Mouse (Mus musculus) heart, adult 2 months (tissue): ENCODE measurements around the gene Pign. TPM values are rescaled to one million over a fixed set of nuclear protein-coding genes. Genes with fewer than 3 reads are reported as not detected.

Experiments used
- DNase-seq, 2 experiments: peaks; one replicate each; pipeline ENCODE4 v3.0.0; 2021
- H3K27ac ChIP-seq: fragments of 200-600 bp; 2 replicates; pipeline ENCODE4 v1.8.1; 2022
- H3K27me3 ChIP-seq: fragments of 200-500 bp; 2 replicates; pipeline ENCODE4 v1.6.1; 2012; ENCODE audit warnings: mild to moderate bottlenecking, low read length, inconsistent platforms, mixed read lengths; ENCODE audit not compliant: control insufficient read depth, insufficient read depth
- H3K36me3 ChIP-seq: fragments of 200-500 bp; 2 replicates; pipeline ENCODE4 v1.6.1; 2012; ENCODE audit warnings: low read length, inconsistent platforms; ENCODE audit not compliant: control insufficient read depth, insufficient read depth
- H3K4me1 ChIP-seq: fragments of 200-500 bp; 2 replicates; pipeline ENCODE4 v1.6.1; 2011; ENCODE audit warnings: low read length; ENCODE audit not compliant: control insufficient read depth, insufficient read depth
- H3K4me3 ChIP-seq: fragments of 200-600 bp; 2 replicates; pipeline ENCODE4 v1.8.1; 2022
- H3K79me2 ChIP-seq: fragments of 200-500 bp; replicated peaks from 2 replicates; pipeline ENCODE4 v1.6.1; 2012; ENCODE audit warnings: mild to moderate bottlenecking, inconsistent platforms, low read length, moderate library complexity, mixed read lengths; ENCODE audit not compliant: control insufficient read depth, insufficient read depth
- H3K9ac ChIP-seq: fragments of 200-500 bp; 2 replicates; pipeline ENCODE4 v1.6.1; 2012; ENCODE audit warnings: low read depth, mild to moderate bottlenecking, control low read depth, inconsistent platforms, low read length, mixed read lengths
- CTCF ChIP-seq: fragments of 200-600 bp; IDR thresholded peaks from 2 replicates; pipeline ENCODE4 v1.8.1; 2022; ENCODE audit warnings: antibody characterized with exemption, mild to moderate bottlenecking, moderate library complexity
- EP300 ChIP-seq: fragments of 200-500 bp; IDR thresholded peaks from 2 replicates; pipeline ENCODE4 v1.6.1; 2011; ENCODE audit warnings: low read depth, low read length, control low read depth; ENCODE audit not compliant: insufficient read depth
- POLR2A ChIP-seq: fragments of 200-500 bp; IDR thresholded peaks from 2 replicates; pipeline ENCODE4 v1.6.1; 2011; ENCODE audit warnings: mild to moderate bottlenecking, low read depth, low read length, control low read depth; ENCODE audit not compliant: insufficient read depth
- WGBS: fragments of 180-500 bp; shearing (Covaris S2); methylation state at CpG from one replicate; pipeline ENCODE4 v1.1.7; 2018; 5-methylcytosine and 5-hydroxymethylcytosine counted together
- intact Hi-C: fragments of 180-260 bp; cut with DNase I; formaldehyde crosslinking; loops from one replicate; pipeline ENCODE4 v1.15.1; 2025
- polyA plus RNA-seq: library from polyadenylated mRNA; depleted of rRNA; stranded (reverse); fragments of >200 nt; gene quantifications from 2 replicates; pipeline ENCODE4 v1.2.3, GENCODE M21; 2012
- total RNA-seq, 2 experiments: library from RNA; stranded (reverse); gene quantifications; 2 replicates each; pipeline ENCODE4 v1.2.3; 2021

Gene Pign
- total and polyA plus RNA-seq, 3 experiments, result 12.5 to 18.9 (median 13.4) TPM

GRCm38 (mm10) chr1:105523768-105524167 is 139.7 kb downstream of the Pign start:
- Histone ChIP-seq H3K9ac (no peak overlapping the region), H3K79me2 (no peaks in the 10 kb centered on the region), H3K4me3 (no peak overlapping the region), H3K36me3 (no peaks in the 10 kb centered on the region; the same call in 1 of the 2 replicates), H3K4me1 (no peaks in the 10 kb centered on the region), H3K27me3 (no peaks in the 10 kb centered on the region), H3K27ac (no peak overlapping the region)
- WGBS, result 59% methylated on average over 2 of the region's 2 CpGs
- intact Hi-C loops, result no loop called here
- no peak for DNase-seq
- TF ChIP-seq POLR2A, result no peak
- TF ChIP-seq CTCF, result no peak
- TF ChIP-seq EP300, result no peak

GRCm38 (mm10) chr1:105522321-105522720 is 141.2 kb downstream of the Pign start:
- Histone ChIP-seq H3K4me1 (no peaks in the 10 kb centered on the region), H3K27me3 (no peaks in the 10 kb centered on the region), H3K9ac (no peak overlapping the region), H3K27ac (no peak overlapping the region), H3K36me3 (no peaks in the 10 kb centered on the region; the same call in 1 of the 2 replicates), H3K79me2 (no peaks in the 10 kb centered on the region), H3K4me3 (no peak overlapping the region)
- intact Hi-C loops, result no loop called here
- TF ChIP-seq POLR2A, result no peak
- TF ChIP-seq EP300, result no peak
- TF ChIP-seq CTCF, result no peak
- DNase-seq, result no peak
- 69% methylated on average over 2 of the region's 2 CpGs for WGBS

GRCm38 (mm10) chr1:105518101-105518500 is 145.4 kb downstream of the Pign start:
- intact Hi-C loops, result no loop called here
- no peak for DNase-seq
- no peak overlapping the region for H3K4me3 ChIP-seq
- no peaks in the 10 kb centered on the region for H3K27me3 ChIP-seq
- TF ChIP-seq EP300 (no peak), POLR2A (no peak), CTCF (no peak)
- H3K79me2 ChIP-seq, result no peaks in the 10 kb centered on the region
- H3K36me3 ChIP-seq, result no peaks in the 10 kb centered on the region; the same call in 1 of the 2 replicates
- H3K27ac ChIP-seq, result no peak overlapping the region
- no peaks in the 10 kb centered on the region for H3K4me1 ChIP-seq
- no peak overlapping the region for H3K9ac ChIP-seq

DNA sequence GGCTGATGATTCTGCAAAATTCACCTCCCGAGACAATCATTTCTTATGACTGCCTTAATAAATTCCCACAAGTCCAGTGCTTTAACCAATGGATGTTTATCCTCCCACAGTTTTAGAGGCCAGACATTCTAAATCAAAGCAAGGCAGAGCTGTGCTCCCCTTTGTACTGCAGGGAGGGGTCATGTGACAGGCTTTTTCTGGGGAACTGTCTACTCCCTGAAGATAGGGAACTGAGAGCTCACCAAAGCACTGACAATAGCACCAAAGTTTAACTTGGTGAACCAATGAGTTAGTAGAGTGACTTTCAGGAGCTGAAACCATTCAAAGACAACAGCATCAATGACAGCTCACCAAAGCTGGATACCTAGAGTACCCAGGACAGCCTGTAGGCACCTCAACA is 156.4 kb downstream of the Pign start:
- no peak for DNase-seq

GRCm38 (mm10) chr1:105492626-105493025 is 170.9 kb downstream of the Pign start:
- intact Hi-C loops, result no loop called here
- no peak overlapping the region for H3K9ac ChIP-seq

More for the DNA sequence above, 156.4 kb downstream of the Pign start:
- intact Hi-C loops, result no loop called here
- H3K9ac ChIP-seq, result no peak overlapping the region
- H3K27me3 ChIP-seq, result no peaks in the 10 kb centered on the region
- WGBS, result 89% methylated on average over 1 of the region's 1 CpGs
- H3K4me1 ChIP-seq, result no peaks in the 10 kb centered on the region
- no peak overlapping the region for H3K27ac ChIP-seq
- no peaks in the 10 kb centered on the region for H3K36me3 ChIP-seq
- no peaks in the 10 kb centered on the region for H3K79me2 ChIP-seq
- no peak overlapping the region for H3K4me3 ChIP-seq
- TF ChIP-seq EP300 (no peak), POLR2A (no peak), CTCF (no peak)

DNA sequence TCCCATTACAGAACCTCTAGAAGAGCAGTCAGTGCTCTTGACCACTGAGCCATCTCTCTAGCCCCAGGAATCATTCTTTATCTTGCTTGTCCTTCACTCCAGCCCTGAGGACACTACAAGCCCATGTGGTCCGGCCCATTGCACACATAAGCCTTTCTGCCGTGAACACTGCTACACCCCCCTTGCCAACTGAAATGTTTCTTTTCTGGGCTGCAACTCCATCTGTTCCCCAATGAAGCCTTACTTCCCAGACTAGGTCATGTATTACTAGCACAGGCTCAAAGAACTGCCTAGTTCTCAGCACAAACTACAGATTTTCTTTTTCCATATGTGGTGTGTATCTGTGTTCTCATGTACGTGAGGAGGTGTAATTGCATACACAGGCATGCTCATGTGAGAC is 174.0 kb downstream of the Pign start:
- TF ChIP-seq POLR2A, result no peak
- TF ChIP-seq EP300, result no peak
- TF ChIP-seq CTCF, result no peak

More at GRCm38 (mm10) chr1:105492626-105493025, 170.9 kb downstream of the Pign start:
- H3K36me3 ChIP-seq, result no peaks in the 10 kb centered on the region
- no peak overlapping the region for H3K27ac ChIP-seq
- H3K79me2 ChIP-seq, result no peaks in the 10 kb centered on the region
- no peak for DNase-seq
- no peaks in the 10 kb centered on the region for H3K4me1 ChIP-seq
- no peaks in the 10 kb centered on the region for H3K27me3 ChIP-seq
- H3K4me3 ChIP-seq, result no peak overlapping the region
- no peak for TF ChIP-seq POLR2A
- TF ChIP-seq CTCF, result no peak
- no peak for TF ChIP-seq EP300
- 79% methylated on average over 5 of the region's 5 CpGs for WGBS

More for the DNA sequence above, 174.0 kb downstream of the Pign start:
- H3K4me1 ChIP-seq, result no peaks in the 10 kb centered on the region
- intact Hi-C loops, result no loop called here
- H3K36me3 ChIP-seq, result no peaks in the 10 kb centered on the region
- no peak for DNase-seq
- H3K9ac ChIP-seq, result no peak overlapping the region
- WGBS, result 85% methylated on average over 3 of the region's 3 CpGs
- no peak overlapping the region for H3K27ac ChIP-seq
- H3K79me2 ChIP-seq, result no peaks in the 10 kb centered on the region
- H3K27me3 ChIP-seq, result no peaks in the 10 kb centered on the region
- no peak overlapping the region for H3K4me3 ChIP-seq
